Mouse (Mus musculus) ES-Bruce4 (cell line): Measurements from ENCODE around the gene Zswim1.

ENCODE experiments used
- CTCF ChIP-seq: IDR thresholded peaks from one replicate; pipeline ENCODE4 v1.8.1; 2011; ENCODE audit warnings: low read depth, low read length
- EP300 ChIP-seq: IDR thresholded peaks from 2 replicates; pipeline ENCODE4 v1.6.1; 2011; ENCODE audit warnings: low read depth, low read length; ENCODE audit not compliant: insufficient read depth
- POLR2A ChIP-seq: IDR thresholded peaks from one replicate; pipeline ENCODE4 v1.8.1; 2011; ENCODE audit warnings: low read length; ENCODE audit not compliant: insufficient read depth

DNA sequence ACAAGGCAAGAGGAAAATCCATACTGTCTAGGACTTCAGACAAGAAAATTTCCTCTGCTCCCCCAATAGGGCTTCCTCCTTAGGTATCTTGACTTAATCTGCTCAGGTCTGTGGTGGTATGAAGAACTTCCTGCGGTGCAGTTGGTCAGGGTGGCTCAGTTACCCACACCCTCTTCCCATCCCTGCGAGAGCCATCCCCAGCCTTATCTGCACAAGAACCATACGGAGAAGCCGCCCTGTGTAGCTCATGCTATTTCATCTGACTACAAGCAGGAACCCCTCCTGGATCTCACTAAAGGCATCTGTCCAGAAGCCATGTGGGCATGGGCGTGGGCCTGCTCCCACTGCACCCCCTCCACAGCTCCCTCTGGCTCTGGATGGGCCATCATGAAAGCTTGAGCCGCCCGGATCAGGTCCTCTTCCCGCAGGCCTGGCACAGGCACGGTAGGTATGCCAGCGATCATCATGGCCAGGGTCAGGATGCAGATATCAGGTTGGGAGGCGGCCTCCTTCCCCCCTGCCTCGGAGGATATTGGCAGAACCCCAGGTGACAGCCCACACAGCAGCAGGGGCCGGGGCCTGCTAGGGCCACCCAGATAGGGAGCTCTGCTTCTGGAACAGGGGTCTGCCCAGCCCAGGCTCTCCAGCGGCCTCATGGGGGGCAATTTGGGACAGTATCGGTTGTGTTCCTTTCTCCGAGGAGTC, 4.8 kb downstream of the Zswim1 start:
- TF ChIP-seq EP300 (no peak), POLR2A (no peak), CTCF (no peak)
